Mouse (Mus musculus) large intestine, adult 2 months (tissue): Measurements from ENCODE around the gene Orc1. TPM values are rescaled to one million over a fixed set of nuclear protein-coding genes. Genes with fewer than 3 reads are reported as not detected.
A peak's percentile ranks its signal among the peaks of the same experiment; 100 is the strongest.

ENCODE experiments used
- DNase-seq: peaks from one replicate; pipeline ENCODE4 v3.0.0-alpha.2; 2012; ENCODE audit warnings: low read depth, low spot score
- WGBS: fragments of 180-500 bp; shearing (Covaris S2); methylation state at CpG from one replicate; pipeline ENCODE4 v1.1.7; 2018; 5-methylcytosine and 5-hydroxymethylcytosine counted together
- polyA plus RNA-seq: library from polyadenylated mRNA; depleted of rRNA; stranded (reverse); fragments of >200 nt; gene quantifications from 2 replicates; pipeline ENCODE4 v1.2.3, GENCODE M21; 2012; rRNA removed

The Orc1 gene
- polyA plus RNA-seq, 1 experiment: 2.3 TPM

- no peak for DNase-seq
- WGBS: 94% methylated on average over 4 of the region's 4 CpGs
Measured at GRCm38 (mm10) chr4:108631616-108632015, 52.4 kb downstream of the Orc1 start.

GRCm38 (mm10) chr4:108633703-108634102, 54.5 kb downstream of the Orc1 start:
- WGBS: 84% methylated on average over 12 of the region's 12 CpGs
- DNase-seq: no peak

GRCm38 (mm10) chr4:108634696-108635095, 55.5 kb downstream of the Orc1 start:
- no peak for DNase-seq
- 84% methylated on average over 4 of the region's 4 CpGs for WGBS

- no peak for DNase-seq
Measured at GRCm38 (mm10) chr4:108635101-108635500, 55.9 kb downstream of the Orc1 start.

GRCm38 (mm10) chr4:108637721-108638120, 58.5 kb downstream of the Orc1 start:
- 57% methylated on average over 3 of the region's 3 CpGs for WGBS
- DNase-seq: no peak

GRCm38 (mm10) chr4:108638752-108639151, 59.5 kb downstream of the Orc1 start:
- WGBS: 77% methylated on average over 5 of the region's 5 CpGs
- no peak for DNase-seq

GRCm38 (mm10) chr4:108664407-108664806, 85.2 kb downstream of the Orc1 start:
- peak; percentile 21 for DNase-seq
- 22% methylated on average over 2 of the region's 2 CpGs for WGBS

Other genes starting within 250 kb of the Orc1 start
- not detected in 2 replicates for gene Shisal2a, start 196.1 kb upstream of the Orc1 start, polyA plus RNA-seq
- 5.6 and 9.0 TPM in 2 replicates for gene Gpx7, start 172.5 kb upstream of the Orc1 start, polyA plus RNA-seq
- gene Tut4, start 120.0 kb upstream of the Orc1 start, polyA plus RNA-seq: 18.8 and 30.8 TPM in 2 replicates
- 6.3 and 7.3 TPM in 2 replicates for gene Prpf38a, start 87 bp upstream of the Orc1 start, polyA plus RNA-seq
- gene Cc2d1b, start 40.5 kb downstream of the Orc1 start, polyA plus RNA-seq: 20.8 and 25.4 TPM in 2 replicates
- gene 3110021N24Rik, start 140.2 kb downstream of the Orc1 start, polyA plus RNA-seq: 0.04 and 0.14 TPM in 2 replicates
- 2.4 and 3.3 TPM in 2 replicates for gene Zfyve9, start 201.4 kb downstream of the Orc1 start, polyA plus RNA-seq